ENCODE assay signal across 9 mouse cellular contexts in the genomic region with DNA sequence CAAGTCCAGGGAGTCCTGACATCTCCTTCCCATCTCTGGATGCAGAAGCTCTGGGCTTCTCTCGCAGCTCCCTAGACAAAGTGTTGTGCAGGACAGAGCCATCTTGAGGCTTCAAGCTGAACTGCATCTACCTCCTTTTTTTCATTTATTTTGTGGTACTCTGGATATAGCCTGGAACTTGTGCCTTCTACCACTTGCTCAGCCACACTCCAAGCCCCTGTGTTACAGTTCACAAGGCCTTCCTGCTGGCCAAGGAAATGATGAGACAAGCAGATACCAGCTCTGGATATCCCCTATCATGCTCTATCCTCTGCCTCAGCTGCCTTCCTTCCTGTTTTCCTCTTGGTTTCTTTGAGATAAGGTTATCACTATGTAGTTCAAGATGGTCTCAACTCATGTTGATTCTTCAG. TPM values are rescaled to one million over a fixed set of nuclear protein-coding genes. Genes with fewer than 3 reads are reported as not detected.
A peak's percentile ranks its signal among the peaks of the same experiment; 100 is the strongest.
DNase-seq lines count a peak whose midpoint lies in the region; ATAC-seq and TF ChIP-seq lines count a peak whose summit lies in the region.
"Had no signal": no experiment of that assay in that cellular context is flagged by ENCODE, and none has a peak within 500 bp of the region (broad histone marks: within the 10 kb centered on the region; RNA-seq: fewer than 3 reads in every experiment).

No protein-coding gene starts in this region.

- WGBS in midbrain, embryonic 13.5 days, result 23% methylated on average over 1 of the region's 1 CpGs

- peaks cover 91% of the 10 kb centered on the region for H3K36me3 ChIP-seq in G1E (replicated peaks)
- peaks cover 74% of the 10 kb centered on the region for H3K36me3 ChIP-seq in midbrain, embryonic 13.5 days

- intact Hi-C loops in heart, postnatal 36 days (cut with DNase I), result loop anchor here (2.0 kb wide), 1 partner anchor 33 kb away; no protein-coding TSS in a partner anchor

- peak; percentile 17 to 19 for DNase-seq in heart, postnatal 36 days
- DNase-seq in heart, adult 8-10 months (ENCODE audit: low spot score), result no peak
- DNase-seq in 3T3-L1 (ENCODE audit: low read depth, low spot score), result peak; percentile 71
- DNase-seq in G1E (ENCODE audit: low spot score), result peak; percentile 33
- peak; percentile 62 for DNase-seq in lung, postnatal 10 days
- no peak for DNase-seq in urinary bladder, adult 2 months (ENCODE audit: low spot score)

- H3K9me3 ChIP-seq in G1E (replicated peaks), result no peaks in the 10 kb centered on the region
- no peaks in the 10 kb centered on the region for H3K9me3 ChIP-seq in midbrain, embryonic 13.5 days

- no peaks in the 10 kb centered on the region for H3K27me3 ChIP-seq in G1E (ENCODE audit: insufficient read depth, low read length)
- H3K27me3 ChIP-seq in midbrain, embryonic 13.5 days, result no peaks in the 10 kb centered on the region

- peaks cover 18% of the 10 kb centered on the region for H3K4me1 ChIP-seq in G1E (ENCODE audit: insufficient read depth, low read depth, low read length)
- H3K4me1 ChIP-seq in midbrain, embryonic 13.5 days (replicated peaks), result no peaks in the 10 kb centered on the region

- no peak overlapping the region for H3K4me2 ChIP-seq in midbrain, embryonic 13.5 days (replicated peaks)

- 0 out of 2 replicates have a peak, but pooled peaks have one; percentile 22 for TF ChIP-seq CTCF in G1E (IDR thresholded peaks at IDR 0.05; ENCODE audit: low read depth, low read length)

- no peak overlapping the region for H3K27ac ChIP-seq in midbrain, embryonic 13.5 days

- peak; percentile 88 for ATAC-seq in G1E (ENCODE audit: extremely low read depth, insufficient number of reproducible peaks, low FRiP score, poor library complexity, severe bottlenecking)
- ATAC-seq in granulocyte monocyte progenitor cell, adult 5-6 weeks (replicated peaks; ENCODE audit: poor library complexity, severe bottlenecking), result peak; percentile 50
- no peak; the same call in 1 of the 2 replicates for ATAC-seq in midbrain, embryonic 13.5 days

- no peak overlapping the region for H3K4me3 ChIP-seq in G1E (ENCODE audit: low read depth, low read length)
- H3K4me3 ChIP-seq in midbrain, embryonic 13.5 days (replicated peaks), result no peak overlapping the region

- no peak overlapping the region for H3K9ac ChIP-seq in midbrain, embryonic 13.5 days (replicated peaks)

RNA-seq across cellular contexts. Expression of a gene that starts 15.3 kb away (rescaled TPM):
- 1 to 10 TPM in 1 of 2 experiments, under 1 TPM in 1; 0.68 to 4.8 TPM for total RNA-seq in heart, postnatal 36 days (2021)
- total RNA-seq in heart, adult 8-10 months (2022), result 10 to 100 TPM in 3 of 4 experiments, 1 to 10 TPM in 1; 9.3 to 20.9 (median 16.9) TPM
- not detected in 2 replicates for total RNA-seq in G1E (2014; fragmentation: Nextera tagmentation)
- total RNA-seq in G1E (2017), result not detected in 2 replicates
- not detected in 2 replicates for polyA plus RNA-seq in G1E (2012)
- total RNA-seq in granulocyte monocyte progenitor cell, adult 5-6 weeks (2014; fragmentation: Nextera tagmentation), result not detected in 2 replicates
- not detected in 2 replicates for total RNA-seq in granulocyte monocyte progenitor cell, adult 5-6 weeks (2017)
- polyA plus RNA-seq in urinary bladder, adult 2 months (2012; rRNA removed), result not detected in 2 replicates
- polyA plus RNA-seq in midbrain, embryonic 13.5 days (2015; fragmentation: Nextera tagmentation; extraction: Ambion mirVana), result 0.88 TPM in 1 of 2 replicates, not detected in the other
- polyA plus RNA-seq: large intestine, adult 2 months had no signal

RNA-seq across cellular contexts. Expression of a gene that starts 21.6 kb away (rescaled TPM):
- not detected for total RNA-seq in heart, postnatal 36 days (2021)
- not detected for total RNA-seq in heart, adult 8-10 months (2022)
- total RNA-seq in G1E (2014; fragmentation: Nextera tagmentation), result not detected in 2 replicates
- not detected in 2 replicates for total RNA-seq in G1E (2017)
- not detected in 2 replicates for polyA plus RNA-seq in G1E (2012)
- not detected in 2 replicates for total RNA-seq in granulocyte monocyte progenitor cell, adult 5-6 weeks (2014; fragmentation: Nextera tagmentation)
- total RNA-seq in granulocyte monocyte progenitor cell, adult 5-6 weeks (2017), result not detected in 2 replicates
- not detected in 2 replicates for polyA plus RNA-seq in urinary bladder, adult 2 months (2012; rRNA removed)
- polyA plus RNA-seq in midbrain, embryonic 13.5 days (2015; fragmentation: Nextera tagmentation; extraction: Ambion mirVana), result not detected in 2 replicates
- polyA plus RNA-seq: large intestine, adult 2 months had no signal

RNA-seq across cellular contexts. Expression of a gene that starts 32.2 kb away (rescaled TPM):
- 1 to 10 TPM; 7.1 to 8.0 TPM for total RNA-seq in heart, postnatal 36 days (2021)
- total RNA-seq in heart, adult 8-10 months (2022), result 1 to 10 TPM; 6.0 to 8.6 (median 8.1) TPM
- total RNA-seq in G1E (2014; fragmentation: Nextera tagmentation), result 20.5 and 26.4 TPM in 2 replicates
- total RNA-seq in G1E (2017), result 27.6 and 29.9 TPM in 2 replicates
- 0.81 and 1.3 TPM in 2 replicates for polyA plus RNA-seq in G1E (2012)
- 15.6 and 16.3 TPM in 2 replicates for total RNA-seq in granulocyte monocyte progenitor cell, adult 5-6 weeks (2014; fragmentation: Nextera tagmentation)
- 17.1 and 19.3 TPM in 2 replicates for total RNA-seq in granulocyte monocyte progenitor cell, adult 5-6 weeks (2017)
- 4.4 and 4.9 TPM in 2 replicates for polyA plus RNA-seq in urinary bladder, adult 2 months (2012; rRNA removed)
- 13.8 and 13.9 TPM in 2 replicates for polyA plus RNA-seq in midbrain, embryonic 13.5 days (2015; fragmentation: Nextera tagmentation; extraction: Ambion mirVana)

RNA-seq across cellular contexts. Expression of a gene that starts 32.2 kb away (rescaled TPM):
- total RNA-seq in heart, postnatal 36 days (2021), result 1 to 10 TPM; 3.7 to 4.1 TPM
- total RNA-seq in heart, adult 8-10 months (2022), result 1 to 10 TPM; 5.0 to 5.7 (median 5.2) TPM
- 11.2 and 13.0 TPM in 2 replicates for total RNA-seq in G1E (2014; fragmentation: Nextera tagmentation)
- total RNA-seq in G1E (2017), result 9.0 and 9.7 TPM in 2 replicates
- polyA plus RNA-seq in G1E (2012), result 2.7 and 3.2 TPM in 2 replicates
- total RNA-seq in granulocyte monocyte progenitor cell, adult 5-6 weeks (2014; fragmentation: Nextera tagmentation), result 7.0 and 9.3 TPM in 2 replicates
- total RNA-seq in granulocyte monocyte progenitor cell, adult 5-6 weeks (2017), result 5.9 and 10.0 TPM in 2 replicates
- polyA plus RNA-seq in urinary bladder, adult 2 months (2012; rRNA removed), result 5.8 and 6.9 TPM in 2 replicates
- polyA plus RNA-seq in midbrain, embryonic 13.5 days (2015; fragmentation: Nextera tagmentation; extraction: Ambion mirVana), result 12.8 and 13.4 TPM in 2 replicates

RNA-seq across cellular contexts. Expression of a gene that starts 34.1 kb away (rescaled TPM):
- total RNA-seq in heart, postnatal 36 days (2021), result 10 to 100 TPM; 66.1 to 70.0 TPM
- total RNA-seq in heart, adult 8-10 months (2022), result 10 to 100 TPM; 67.0 to 84.9 (median 72.2) TPM
- 75.7 and 93.8 TPM in 2 replicates for total RNA-seq in G1E (2014; fragmentation: Nextera tagmentation)
- total RNA-seq in G1E (2017), result 60.6 and 79.2 TPM in 2 replicates
- 144 and 187 TPM in 2 replicates for polyA plus RNA-seq in G1E (2012)
- 66.7 and 82.1 TPM in 2 replicates for total RNA-seq in granulocyte monocyte progenitor cell, adult 5-6 weeks (2014; fragmentation: Nextera tagmentation)
- total RNA-seq in granulocyte monocyte progenitor cell, adult 5-6 weeks (2017), result 47.1 and 52.4 TPM in 2 replicates
- polyA plus RNA-seq in urinary bladder, adult 2 months (2012; rRNA removed), result 49.7 and 56.9 TPM in 2 replicates
- 81.9 and 94.9 TPM in 2 replicates for polyA plus RNA-seq in midbrain, embryonic 13.5 days (2015; fragmentation: Nextera tagmentation; extraction: Ambion mirVana)

Comparison
In these comparisons a context has a peak if more than half of its experiments do, and no peak if none do; other contexts are left out.
1. DNase-seq: peak in heart, postnatal 36 days (2 of 2), 3T3-L1 (single experiment), G1E (single experiment) and lung, postnatal 10 days (single experiment); none in heart, adult 8-10 months (single experiment) and urinary bladder, adult 2 months (single experiment).